Mouse (Mus musculus) erythroblast, embryonic 14.5 days (primary cell): ENCODE data around the gene Bsn.

Source experiments
- GATA1 ChIP-seq: IDR thresholded peaks from 2 replicates; pipeline ENCODE4 v1.6.1; 2012; ENCODE audit warnings: low read length, inconsistent platforms, mixed read lengths
- TAL1 ChIP-seq: IDR thresholded peaks from 3 replicates; pipeline ENCODE4 v1.6.1; 2012; ENCODE audit warnings: low read length, inconsistent platforms, mixed read lengths

- TF ChIP-seq GATA1 (no peak), TAL1 (no peak)
Observed at GRCm38 (mm10) chr9:108051931-108052220, 138.3 kb downstream of the Bsn start.
